In the genomic region with DNA sequence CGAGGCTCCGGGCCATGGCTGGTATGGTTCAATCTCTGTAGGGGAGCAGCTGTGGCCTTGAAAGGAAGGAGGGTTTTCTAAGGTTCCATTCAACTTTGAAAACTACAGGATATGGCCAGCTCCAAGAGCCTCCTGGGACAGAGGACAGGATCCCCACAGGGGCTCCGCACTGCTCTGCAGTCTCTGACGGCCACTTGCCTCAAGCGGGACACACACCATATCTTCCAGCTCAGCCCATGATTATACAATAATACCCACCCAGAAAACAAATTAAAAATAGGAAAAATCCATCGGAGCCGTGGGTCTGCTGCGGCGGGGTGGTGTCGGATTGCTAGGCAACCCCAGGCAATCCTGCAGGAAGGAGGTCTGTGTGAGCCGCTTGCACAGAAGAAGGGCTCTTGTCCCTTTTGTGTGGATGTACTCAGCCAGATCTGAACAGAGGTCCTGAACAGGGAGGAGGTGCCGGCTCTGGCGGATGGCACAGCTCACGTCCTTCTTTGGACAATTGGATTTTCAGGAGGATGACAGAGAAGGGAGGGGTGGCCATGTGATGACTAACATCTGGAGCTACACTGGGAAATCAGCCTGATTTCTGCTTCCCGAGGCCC, we compare ENCODE assay signal across 11 mouse cellular contexts. TPM values are rescaled to one million over a fixed set of nuclear protein-coding genes. Genes with fewer than 3 reads are reported as not detected.
DNase-seq lines count a peak whose midpoint lies in the region; ATAC-seq and TF ChIP-seq lines count a peak whose summit lies in the region.
"Had no signal": no experiment of that assay in that cellular context is flagged by ENCODE, and none has a peak within 500 bp of the region (broad histone marks: within the 10 kb centered on the region; RNA-seq: fewer than 3 reads in every experiment).

No protein-coding gene starts in this region.

- H3K9me3 ChIP-seq in forebrain, embryonic 10.5 days: no peaks in the 10 kb centered on the region
- H3K9me3 ChIP-seq in hindbrain, postnatal 0 days (ENCODE audit: low read length): no peaks in the 10 kb centered on the region
- no peaks in the 10 kb centered on the region for H3K9me3 ChIP-seq in neural tube, embryonic 13.5 days
- H3K9me3 ChIP-seq in heart, embryonic 12.5 days (replicated peaks): no peaks in the 10 kb centered on the region

- H3K9ac ChIP-seq in hindbrain, postnatal 0 days (replicated peaks; ENCODE audit: low read length): 0 out of 2 replicates have a peak overlapping the region, but pooled peaks have one; percentile 4
- H3K9ac ChIP-seq in neural tube, embryonic 13.5 days: peak overlapping the region; percentile 57
- no peak overlapping the region for H3K9ac ChIP-seq in heart, embryonic 12.5 days

- intact Hi-C loops in left cerebral cortex, adult 2 months (cut with DNase I): no loop called here

- peak; percentile 44; the same call in 1 of the 2 replicates for ATAC-seq in hindbrain, postnatal 0 days
- peak; percentile 26; the same call in 1 of the 2 replicates for ATAC-seq in neural tube, embryonic 13.5 days (ENCODE audit: low read depth)
- ATAC-seq in heart, embryonic 12.5 days (ENCODE audit: insufficient number of reproducible peaks, low FRiP score): no peak
- ATAC-seq in erythroblast, adult 5-6 weeks (replicated peaks; ENCODE audit: low FRiP score, poor library complexity, severe bottlenecking): no peak

- DNase-seq in left cerebral cortex, adult 2 months (ENCODE audit: extremely low spot score in 1 of 2, low spot score in 2 of 2): peak in 1 of 2 experiments; percentile 49
- DNase-seq in left cerebral cortex, adult 11 months (ENCODE audit: low spot score): no peak
- DNase-seq in forebrain, embryonic 10.5 days (ENCODE audit: extremely low spot score, low spot score): peak; percentile 29
- DNase-seq in hindbrain, postnatal 0 days (ENCODE audit: low spot score): no peak
- no peak for DNase-seq in kidney, postnatal 4 days
- DNase-seq: kidney, postnatal 36 days; liver; lung, postnatal 36 days had no signal

- H3K36me3 ChIP-seq in forebrain, embryonic 10.5 days (replicated peaks): no peaks in the 10 kb centered on the region
- no peaks in the 10 kb centered on the region for H3K36me3 ChIP-seq in hindbrain, postnatal 0 days (ENCODE audit: insufficient read depth, low read length)
- H3K36me3 ChIP-seq in neural tube, embryonic 13.5 days: no peaks in the 10 kb centered on the region
- no peaks in the 10 kb centered on the region for H3K36me3 ChIP-seq in heart, embryonic 12.5 days

- 16% methylated on average over 15 of the region's 15 CpGs for WGBS in forebrain, embryonic 10.5 days
- 7% methylated on average over 15 of the region's 15 CpGs for WGBS in hindbrain, postnatal 0 days
- WGBS in neural tube, embryonic 13.5 days: 12% methylated on average over 15 of the region's 15 CpGs
- 36% methylated on average over 15 of the region's 15 CpGs for WGBS in heart, embryonic 12.5 days

- H3K27me3 ChIP-seq in forebrain, embryonic 10.5 days (ENCODE audit: poor library complexity, severe bottlenecking): peaks cover 37% of the 10 kb centered on the region
- H3K27me3 ChIP-seq in hindbrain, postnatal 0 days (ENCODE audit: insufficient read depth, low read length): no peaks in the 10 kb centered on the region
- H3K27me3 ChIP-seq in neural tube, embryonic 13.5 days: no peaks in the 10 kb centered on the region
- peaks cover 52% of the 10 kb centered on the region for H3K27me3 ChIP-seq in heart, embryonic 12.5 days (replicated peaks)

- peak overlapping the region; percentile 26; the same call in 1 of the 2 replicates for H3K4me2 ChIP-seq in hindbrain, postnatal 0 days (ENCODE audit: low read depth, low read length)
- peak overlapping the region; percentile 37 for H3K4me2 ChIP-seq in neural tube, embryonic 13.5 days
- H3K4me2 ChIP-seq in heart, embryonic 12.5 days: no peak overlapping the region

- no peak overlapping the region for H3K4me3 ChIP-seq in left cerebral cortex, adult 2 months
- peak overlapping the region; percentile 36 for H3K4me3 ChIP-seq in forebrain, embryonic 10.5 days
- H3K4me3 ChIP-seq in hindbrain, postnatal 0 days (ENCODE audit: low read length): 0 out of 2 replicates have a peak overlapping the region, but pooled peaks have one; percentile 3
- H3K4me3 ChIP-seq in neural tube, embryonic 13.5 days: no peak overlapping the region
- no peak overlapping the region for H3K4me3 ChIP-seq in heart, embryonic 12.5 days

- peaks cover 32% of the 10 kb centered on the region for H3K4me1 ChIP-seq in forebrain, embryonic 10.5 days
- peaks cover 8% of the 10 kb centered on the region; the same call in 1 of the 2 replicates for H3K4me1 ChIP-seq in hindbrain, postnatal 0 days (ENCODE audit: insufficient read depth, low read length)
- peaks cover 41% of the 10 kb centered on the region for H3K4me1 ChIP-seq in neural tube, embryonic 13.5 days (replicated peaks)
- no peaks in the 10 kb centered on the region for H3K4me1 ChIP-seq in heart, embryonic 12.5 days (replicated peaks)

- peak overlapping the region; percentile 57 for H3K27ac ChIP-seq in left cerebral cortex, adult 2 months
- H3K27ac ChIP-seq in forebrain, embryonic 10.5 days: peak overlapping the region; percentile 79
- peak overlapping the region; percentile 66 for H3K27ac ChIP-seq in hindbrain, postnatal 0 days
- peak overlapping the region; percentile 78 for H3K27ac ChIP-seq in neural tube, embryonic 13.5 days (replicated peaks)
- H3K27ac ChIP-seq in heart, embryonic 12.5 days (ENCODE audit: poor library complexity, severe bottlenecking): no peak overlapping the region

- no peak for TF ChIP-seq CTCF in left cerebral cortex, adult 2 months (IDR thresholded peaks at IDR 0.05)
- no peak for TF ChIP-seq CTCF in hindbrain, postnatal 0 days (IDR thresholded peaks at IDR 0.05; ENCODE audit: low read depth)

RNA-seq across cellular contexts. Expression of a gene that starts 5.1 kb away (rescaled TPM):
- 100 to 1,000 TPM; 345 to 353 TPM for total RNA-seq in left cerebral cortex, adult 2 months (2021)
- polyA plus RNA-seq in forebrain, embryonic 10.5 days (2016; fragmentation: Nextera tagmentation; extraction: Ambion mirVana): 2.0 and 2.6 TPM in 2 replicates
- 50.0 and 52.6 TPM in 2 replicates for total RNA-seq in hindbrain, postnatal 0 days (2014; rRNA removed)
- 75.5 and 76.8 TPM in 2 replicates for polyA plus RNA-seq in hindbrain, postnatal 0 days (2015; fragmentation: Nextera tagmentation; extraction: Ambion mirVana)
- polyA plus RNA-seq in neural tube, embryonic 13.5 days (2015; fragmentation: Nextera tagmentation; extraction: Ambion mirVana): 69.4 and 71.2 TPM in 2 replicates
- polyA plus RNA-seq in heart, embryonic 12.5 days (2016; fragmentation: Nextera tagmentation; extraction: Ambion mirVana): 0.08 and 0.26 TPM in 2 replicates
- total RNA-seq in erythroblast, adult 5-6 weeks (2015; ENCODE audit: low replicate concordance): not detected in 2 replicates
- not detected in 2 replicates for total RNA-seq in erythroblast, adult 5-6 weeks (2017; ENCODE audit: low replicate concordance)

Comparison
In these comparisons a context has a peak if more than half of its experiments do, and no peak if none do; other contexts are left out.
1. H3K4me3 ChIP-seq: peak in forebrain, embryonic 10.5 days (single experiment) and hindbrain, postnatal 0 days (single experiment); none in left cerebral cortex, adult 2 months (single experiment), neural tube, embryonic 13.5 days (single experiment) and heart, embryonic 12.5 days (single experiment).
2. ATAC-seq: peak in hindbrain, postnatal 0 days (single experiment) and neural tube, embryonic 13.5 days (single experiment); none in heart, embryonic 12.5 days (single experiment) and erythroblast, adult 5-6 weeks (single experiment).
3. RNA of a gene that starts 5.1 kb away (polyA plus RNA-seq): 75.5 to 76.8 TPM in hindbrain, postnatal 0 days and 69.4 to 71.2 TPM in neural tube, embryonic 13.5 days; 2.0 to 2.6 TPM in forebrain, embryonic 10.5 days and 0.08 to 0.26 TPM in heart, embryonic 12.5 days; every median in the first group is over 10 times any median in the second.